Mouse (Mus musculus) induced T-regulatory cell, adult 2 months (primary cell): ENCODE measurements at regions not wholly inside any gene's neighbourhood (a gene's known extent, or its start where the extent isn't known, plus 50 kb on each side); places are given as distances from the start of the nearest gene placed in this dataset.
"Not testable (repeated sequence)": the region's sequence is repeated elsewhere in the genome, so short reads cannot be mapped to it uniquely, and the experiment has no call there.

Experiments
- DNase-seq: peaks from one replicate; pipeline ENCODE4 v3.0.0-alpha.2; 2012; ENCODE audit warnings: low read depth

GRCm38 (mm10) chr3:56980593-56981304 is 321.0 kb downstream of the Tm4sf1 start:
- DNase-seq = no peak

- no peak for DNase-seq
Measured at GRCm38 (mm10) chr3:56966008-56966407, 335.8 kb downstream of the Tm4sf1 start.

GRCm38 (mm10) chr3:56965444-56965843 is 336.3 kb downstream of the Tm4sf1 start:
- no peak for DNase-seq

- DNase-seq = no peak
Measured at GRCm38 (mm10) chr3:56964156-56964555, 337.6 kb downstream of the Tm4sf1 start.

GRCm38 (mm10) chr3:56963251-56963650 is 338.5 kb downstream of the Tm4sf1 start:
- no peak for DNase-seq

GRCm38 (mm10) chr3:56962248-56963013 is 339.4 kb downstream of the Tm4sf1 start:
- DNase-seq = no peak

- DNase-seq = no peak
Measured at GRCm38 (mm10) chr3:56956978-56957377, 344.8 kb downstream of the Tm4sf1 start.

GRCm38 (mm10) chr3:56955799-56956121 is 346.0 kb downstream of the Tm4sf1 start:
- no peak for DNase-seq

- DNase-seq = no peak
Measured at GRCm38 (mm10) chr3:56955098-56955798, 346.5 kb downstream of the Tm4sf1 start.

- not testable (repeated sequence) for DNase-seq
Measured at GRCm38 (mm10) chr3:56942557-56942956, 359.2 kb downstream of the Tm4sf1 start.

- not testable (repeated sequence) for DNase-seq
Measured at GRCm38 (mm10) chr3:56928940-56929339, 372.8 kb downstream of the Tm4sf1 start.

GRCm38 (mm10) chr3:56898491-56898890 is 403.3 kb downstream of the Tm4sf1 start:
- DNase-seq = no peak

- no peak for DNase-seq
Measured at GRCm38 (mm10) chr3:56877062-56877461, 424.7 kb downstream of the Tm4sf1 start.

- no peak for DNase-seq
Measured at GRCm38 (mm10) chr3:56863591-56863990, 438.2 kb downstream of the Tm4sf1 start.

GRCm38 (mm10) chr3:56859841-56860240 is 441.9 kb downstream of the Tm4sf1 start:
- no peak for DNase-seq

- DNase-seq = no peak
Measured at GRCm38 (mm10) chr3:56845462-56845770, 456.4 kb downstream of the Tm4sf1 start.

- no peak for DNase-seq
Measured at GRCm38 (mm10) chr3:56844681-56845461, 456.9 kb downstream of the Tm4sf1 start.

- DNase-seq = no peak
Measured at GRCm38 (mm10) chr3:56837176-56837575, 464.6 kb downstream of the Tm4sf1 start.

- DNase-seq = no peak
Measured at GRCm38 (mm10) chr3:56830315-56831097, 471.3 kb downstream of the Tm4sf1 start.

GRCm38 (mm10) chr3:56824157-56824556 is 477.6 kb downstream of the Tm4sf1 start:
- no peak for DNase-seq

- DNase-seq = no peak
Measured at GRCm38 (mm10) chr3:56810548-56811071, 491.2 kb downstream of the Tm4sf1 start.
